Mouse (Mus musculus): ENCODE measurements at regions not wholly inside any gene's neighbourhood (a gene's known extent, or its start where the extent isn't known, plus 50 kb on each side); places are given as distances from the start of the nearest gene placed in this dataset.
"Not testable (repeated sequence)": the region's sequence is repeated elsewhere in the genome, so short reads cannot be mapped to it uniquely, and the experiment has no call there.

DNA sequence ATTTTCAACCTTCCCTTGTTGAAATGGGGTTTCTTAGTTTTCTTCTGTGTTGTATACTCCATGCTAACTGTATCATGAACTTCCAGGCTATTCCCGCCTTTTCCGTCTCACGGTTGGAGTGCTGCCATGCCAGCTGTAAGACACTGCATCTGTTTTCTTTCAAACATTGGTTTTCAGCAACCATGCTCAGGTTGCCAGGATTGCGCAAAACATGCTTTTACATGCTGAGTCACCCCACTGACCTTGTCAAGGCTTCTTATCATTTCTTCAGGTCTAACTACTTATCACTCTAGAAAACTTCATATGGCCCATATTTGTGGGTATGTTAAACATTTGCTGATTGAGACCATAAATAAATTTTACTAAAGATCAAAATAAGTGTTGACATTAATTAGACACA, 551.2 kb downstream of the Tlr4 start:
- DNase-seq (ENCODE audit: low read depth, low spot score), result no peak

DNA sequence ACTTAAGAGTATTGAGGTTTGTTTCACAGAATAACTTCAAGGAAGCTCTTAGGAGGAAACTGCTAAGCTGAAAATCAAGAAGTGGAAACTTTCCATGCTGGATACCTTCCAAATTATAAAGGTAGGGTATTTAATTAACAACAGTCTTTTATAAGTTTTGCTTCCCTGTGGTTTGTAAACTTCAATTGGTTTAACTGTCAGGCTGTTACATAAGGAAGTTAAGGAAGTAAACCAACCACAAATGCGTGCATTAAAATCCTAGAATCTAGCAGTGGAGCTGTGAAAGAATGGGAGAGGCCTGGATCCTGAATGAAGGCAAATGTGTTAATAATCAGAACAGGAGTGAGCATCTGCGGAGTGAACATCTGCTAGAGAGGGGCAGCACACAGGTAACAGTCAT, 560.5 kb downstream of the Tlr4 start:
- DNase-seq (ENCODE audit: low read depth, low spot score), result no peak

DNA sequence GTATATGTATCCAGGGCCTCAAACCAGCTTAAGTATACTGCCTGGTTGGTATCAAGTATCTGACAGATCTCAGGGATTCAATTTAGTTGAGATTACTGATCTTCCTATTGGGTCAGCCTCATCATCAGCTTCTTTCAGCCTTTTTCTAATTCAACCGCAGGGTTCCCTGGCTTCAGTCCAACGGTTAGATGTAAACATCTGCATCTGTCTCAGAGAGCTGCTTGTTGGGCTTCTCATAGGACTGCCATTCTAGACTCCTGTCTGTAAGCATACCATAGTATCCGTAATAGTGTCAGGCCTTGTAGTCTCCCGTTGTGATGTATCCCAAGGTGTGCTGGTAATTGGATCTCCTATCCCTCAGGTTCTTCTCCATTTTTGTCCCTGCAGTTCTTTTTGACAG, 575.6 kb downstream of the Tlr4 start:
- DNase-seq (ENCODE audit: low read depth, low spot score), result no peak

- DNase-seq (ENCODE audit: low read depth, low spot score), result no peak
Measured at GRCm38 (mm10) chr4:67424064-67424463, 596.7 kb downstream of the Tlr4 start.

- DNase-seq (ENCODE audit: low read depth, low spot score), result no peak
Measured at GRCm38 (mm10) chr4:67425712-67426111, 598.3 kb downstream of the Tlr4 start.

GRCm38 (mm10) chr4:67447835-67448234, 620.5 kb downstream of the Tlr4 start:
- no peak for DNase-seq (ENCODE audit: low read depth, low spot score)

GRCm38 (mm10) chr4:67459871-67460270, 632.5 kb downstream of the Tlr4 start:
- DNase-seq (ENCODE audit: low read depth, low spot score), result not testable (repeated sequence)

DNA sequence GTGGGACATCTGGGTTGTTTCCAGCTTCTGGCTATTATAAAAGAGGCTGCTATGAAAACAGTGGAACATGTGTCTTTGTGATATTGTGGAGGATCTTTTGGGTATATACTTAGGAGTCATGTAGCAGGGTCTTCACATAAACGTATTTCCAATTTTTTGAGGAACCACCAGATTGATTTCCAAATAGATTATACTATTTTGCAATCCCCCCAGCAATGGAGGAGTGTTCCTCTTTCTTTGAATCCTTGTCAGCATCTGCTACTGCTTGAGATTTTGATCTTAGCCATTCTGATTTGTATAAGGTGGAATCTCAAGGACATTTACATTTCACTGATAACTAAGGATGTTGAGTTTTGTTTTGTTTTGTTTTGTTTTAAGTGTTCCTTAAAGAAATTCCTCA, 645.6 kb downstream of the Tlr4 start:
- DNase-seq (ENCODE audit: low read depth, low spot score), result no peak

DNA sequence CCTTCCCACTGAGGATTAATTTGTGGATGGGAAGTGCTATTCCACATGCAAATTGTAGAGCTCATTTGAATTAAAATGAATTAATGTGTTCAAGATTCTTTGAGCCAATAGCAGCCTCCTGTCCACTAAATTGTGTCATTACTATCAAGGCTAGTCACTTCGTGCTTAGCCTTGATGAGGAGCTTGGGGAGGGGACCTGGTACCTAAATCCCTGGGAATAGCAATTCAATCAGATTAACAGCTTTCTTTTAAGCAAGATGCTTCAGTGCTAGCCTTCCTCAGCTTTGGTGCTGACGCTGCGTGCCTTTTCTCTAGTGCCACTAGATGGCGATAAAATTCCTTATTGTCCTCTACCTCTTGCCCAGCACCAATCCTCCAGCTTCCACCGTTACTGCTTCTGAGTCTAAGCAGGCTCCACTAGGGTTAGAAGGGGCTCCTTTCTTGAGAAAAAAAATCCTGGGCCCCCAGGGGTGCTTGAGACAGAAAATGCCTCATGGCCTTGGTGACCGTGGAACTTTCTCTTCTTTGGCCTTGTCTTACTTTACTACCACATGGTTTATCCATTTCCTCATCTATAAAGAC, 650.0 kb downstream of the Tlr4 start:
- peak; percentile 61 for DNase-seq (ENCODE audit: low read depth, low spot score)

GRCm38 (mm10) chr4:67478081-67478480, 650.7 kb downstream of the Tlr4 start:
- DNase-seq (ENCODE audit: low read depth, low spot score), result no peak

GRCm38 (mm10) chr4:67522235-67522634, 694.9 kb downstream of the Tlr4 start:
- DNase-seq (ENCODE audit: low read depth, low spot score), result no peak

GRCm38 (mm10) chr4:67523158-67523557, 695.8 kb downstream of the Tlr4 start:
- DNase-seq (ENCODE audit: low read depth, low spot score), result no peak

DNA sequence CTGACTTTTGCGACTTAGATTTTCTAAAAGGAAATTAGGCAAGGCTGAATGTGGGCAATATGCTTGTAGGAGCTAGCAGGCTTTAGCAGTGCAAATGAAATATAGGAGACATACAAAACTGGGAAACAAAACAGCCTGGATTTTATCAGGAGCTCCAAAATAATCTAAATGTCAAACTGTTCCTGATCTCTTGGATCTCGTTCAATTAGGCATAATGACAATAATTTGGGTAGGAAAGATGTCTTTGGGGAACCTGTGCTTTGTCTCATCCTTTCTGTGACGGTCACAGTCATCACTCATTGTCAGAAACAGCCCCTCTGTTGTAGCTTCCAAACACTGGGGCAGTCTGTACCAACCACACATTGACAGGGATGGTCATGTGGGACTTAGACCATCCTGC, 702.2 kb downstream of the Tlr4 start:
- DNase-seq (ENCODE audit: low read depth, low spot score), result no peak

DNA sequence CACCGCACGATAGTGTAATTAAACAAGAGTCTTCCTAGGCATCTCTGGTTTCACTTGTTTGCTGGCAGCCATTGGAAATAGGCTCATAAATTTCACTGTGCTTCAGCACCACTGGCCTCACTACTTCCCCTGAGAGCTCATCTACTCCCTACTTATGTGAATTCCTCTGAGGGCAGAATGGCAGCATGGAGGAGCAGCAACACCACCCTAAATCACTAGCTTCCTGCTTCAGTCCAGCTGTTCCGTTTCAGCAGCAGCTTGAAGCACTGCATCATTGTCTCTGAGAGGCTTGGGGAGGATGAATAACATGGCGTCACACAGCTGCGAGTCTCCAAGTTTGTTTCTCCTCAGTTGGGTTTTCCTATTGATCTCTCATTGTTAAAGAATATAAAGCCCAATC, 712.1 kb downstream of the Tlr4 start:
- DNase-seq (ENCODE audit: low read depth, low spot score), result no peak

- no peak for DNase-seq (ENCODE audit: low read depth, low spot score)
Measured at GRCm38 (mm10) chr4:67546013-67546412, 718.6 kb downstream of the Tlr4 start.

- DNase-seq (ENCODE audit: low read depth, low spot score), result no peak
Measured at GRCm38 (mm10) chr4:67547957-67548356, 720.6 kb downstream of the Tlr4 start.

GRCm38 (mm10) chr4:67553511-67553910, 726.1 kb downstream of the Tlr4 start:
- DNase-seq (ENCODE audit: low read depth, low spot score), result no peak

DNA sequence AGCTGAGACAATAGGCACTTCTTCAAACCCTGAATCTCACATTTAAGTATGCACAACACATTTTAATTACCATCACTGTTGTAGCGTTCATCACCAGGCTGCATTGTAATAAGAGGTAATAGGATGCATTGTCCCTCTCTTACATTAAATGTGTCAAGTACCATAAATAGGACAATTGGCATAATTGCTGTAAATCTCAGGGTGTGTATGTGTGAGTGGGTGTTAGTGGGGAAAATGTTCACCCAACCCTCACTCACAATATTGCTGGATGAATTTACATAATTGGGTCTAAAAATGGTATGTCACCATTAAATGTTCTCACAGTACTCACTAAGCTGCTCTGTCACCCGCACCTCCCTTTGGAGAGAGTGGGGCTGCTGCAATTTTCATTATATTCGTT, 747.4 kb downstream of the Tlr4 start:
- no peak for DNase-seq (ENCODE audit: low read depth, low spot score)

DNA sequence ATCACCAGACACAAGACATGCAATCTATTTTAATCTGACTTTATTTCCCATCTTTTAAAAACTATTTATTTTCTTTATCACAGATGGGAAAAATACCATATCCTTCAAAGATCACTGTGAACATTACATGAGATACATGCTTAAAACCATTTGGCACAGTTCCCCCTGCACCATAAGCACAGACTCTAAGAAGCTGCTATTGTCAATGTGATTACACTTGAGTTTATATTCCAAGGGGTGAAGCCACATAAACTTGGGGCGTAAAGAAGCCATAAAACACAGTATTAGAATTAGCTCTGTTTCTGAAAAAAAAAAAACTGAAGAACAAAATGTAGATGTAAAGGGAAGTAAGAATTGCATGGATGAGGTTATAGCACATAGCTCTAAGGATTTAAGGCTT, 762.1 kb downstream of the Tlr4 start:
- DNase-seq (ENCODE audit: low read depth, low spot score), result no peak

GRCm38 (mm10) chr4:67589976-67590727, 762.8 kb downstream of the Tlr4 start:
- no peak for DNase-seq (ENCODE audit: low read depth, low spot score)

- no peak for DNase-seq (ENCODE audit: low read depth, low spot score)
Measured at GRCm38 (mm10) chr4:67607166-67607565, 779.8 kb downstream of the Tlr4 start.

DNA sequence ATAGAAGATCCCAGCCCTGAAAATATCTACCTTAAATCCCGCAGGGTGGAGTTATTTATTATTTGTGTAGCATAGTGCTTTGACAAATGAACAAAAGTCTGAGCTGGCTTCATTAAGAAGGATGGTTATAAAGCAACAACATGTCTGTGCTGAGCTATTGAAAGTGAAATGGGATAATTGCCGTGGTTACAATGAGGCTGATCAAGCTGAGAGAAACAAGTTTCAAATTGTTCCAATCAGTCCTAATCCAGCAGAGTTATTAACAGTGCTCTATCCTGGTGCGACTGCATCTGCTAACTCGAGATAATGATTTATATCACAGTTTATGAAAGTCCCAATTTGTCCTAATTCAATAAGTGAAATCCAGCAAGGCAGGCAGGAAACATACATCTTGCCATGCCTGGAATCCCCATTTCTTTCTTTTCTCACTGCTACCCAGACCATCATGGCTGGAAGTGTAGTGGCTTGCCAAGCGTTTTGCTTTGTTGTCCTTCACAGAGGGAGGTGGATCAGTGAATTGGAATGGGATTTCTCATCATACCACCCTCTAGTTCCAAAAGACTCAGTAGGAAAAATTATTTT, 787.2 kb downstream of the Tlr4 start:
- DNase-seq (ENCODE audit: low read depth, low spot score), result no peak

- DNase-seq (ENCODE audit: low read depth, low spot score), result no peak
Measured at GRCm38 (mm10) chr4:67626641-67627040, 799.3 kb downstream of the Tlr4 start.

All from ES-CJ7 (cell line).